Mouse (Mus musculus): ENCODE results near the gene Zkscan6.
A peak's percentile ranks its signal among the peaks of the same experiment; 100 is the strongest.

Zkscan6 gene

GRCm38 (mm10) chr11:65807601-65808000, 626 bp downstream of the Zkscan6 start:
- DNase-seq (ENCODE audit: extremely low spot score, low read depth, low spot score) = no peak

DNA sequence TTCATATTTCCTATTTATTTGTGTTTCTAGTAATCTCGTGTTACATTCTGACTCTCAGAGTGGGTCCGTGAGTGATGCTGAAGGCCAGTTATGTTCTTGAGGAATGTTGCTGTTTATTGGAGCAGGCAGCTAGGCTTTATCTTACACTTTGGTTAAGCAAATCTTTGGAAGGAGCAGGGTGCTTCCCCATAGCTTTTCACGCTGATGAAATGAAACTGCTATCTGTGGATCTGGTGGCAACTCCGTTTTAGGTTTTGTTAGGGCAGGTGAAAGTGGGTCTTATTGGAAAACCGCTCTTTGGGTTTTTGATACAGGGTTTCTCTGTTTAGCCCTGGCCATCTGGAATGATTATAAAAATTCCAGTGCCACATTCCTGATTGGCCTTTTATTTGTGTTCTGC, 5.1 kb downstream of the Zkscan6 start:
- DNase-seq (ENCODE audit: extremely low spot score, low read depth, low spot score) = no peak

GRCm38 (mm10) chr11:65814381-65814780, 7.4 kb downstream of the Zkscan6 start:
- no peak for DNase-seq (ENCODE audit: extremely low spot score, low read depth, low spot score)

DNA sequence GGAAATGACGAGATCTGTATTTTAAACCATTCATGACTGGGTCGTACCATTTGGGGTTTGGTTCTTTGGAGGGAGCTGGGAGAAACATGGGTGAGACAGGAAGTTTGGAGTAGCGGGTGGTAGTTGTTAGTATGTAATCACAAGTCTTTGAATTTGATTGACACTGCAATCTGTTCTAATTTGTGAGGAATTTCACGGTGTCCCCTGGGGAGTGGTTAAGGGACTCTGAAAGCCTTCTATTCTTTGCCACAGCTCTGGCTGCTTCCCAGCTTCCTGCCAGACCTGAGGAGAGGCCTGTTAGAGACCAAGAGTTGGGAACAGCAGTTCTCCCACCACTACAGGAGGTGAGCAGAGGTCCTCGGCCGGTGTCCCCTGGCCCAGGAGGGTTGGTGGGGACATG, 9.3 kb downstream of the Zkscan6 start:
- no peak for DNase-seq (ENCODE audit: extremely low spot score, low read depth, low spot score)

DNA sequence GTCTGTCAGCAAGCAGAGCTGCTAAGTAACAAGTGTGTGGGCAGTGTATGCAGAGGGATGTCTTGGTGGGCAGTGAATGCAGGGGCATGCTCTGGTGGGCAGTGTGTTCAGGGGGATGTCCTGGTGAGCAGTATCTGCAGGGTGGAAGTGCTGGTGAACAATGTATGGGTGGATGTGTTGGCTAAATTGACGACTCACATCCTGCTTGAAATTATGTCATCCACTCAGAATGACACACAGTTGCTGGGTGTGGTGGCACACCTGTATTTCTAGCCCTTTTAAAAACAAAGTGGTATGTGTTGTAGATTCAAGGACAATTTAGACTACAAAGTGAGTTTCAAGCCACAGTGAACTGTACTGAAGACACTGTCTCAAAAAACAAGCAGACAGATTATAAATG, 11.2 kb downstream of the Zkscan6 start:
- DNase-seq (ENCODE audit: extremely low spot score, low read depth, low spot score) = no peak

GRCm38 (mm10) chr11:65820280-65820679, 13.3 kb downstream of the Zkscan6 start:
- no peak for DNase-seq (ENCODE audit: extremely low spot score, low read depth, low spot score)

DNA sequence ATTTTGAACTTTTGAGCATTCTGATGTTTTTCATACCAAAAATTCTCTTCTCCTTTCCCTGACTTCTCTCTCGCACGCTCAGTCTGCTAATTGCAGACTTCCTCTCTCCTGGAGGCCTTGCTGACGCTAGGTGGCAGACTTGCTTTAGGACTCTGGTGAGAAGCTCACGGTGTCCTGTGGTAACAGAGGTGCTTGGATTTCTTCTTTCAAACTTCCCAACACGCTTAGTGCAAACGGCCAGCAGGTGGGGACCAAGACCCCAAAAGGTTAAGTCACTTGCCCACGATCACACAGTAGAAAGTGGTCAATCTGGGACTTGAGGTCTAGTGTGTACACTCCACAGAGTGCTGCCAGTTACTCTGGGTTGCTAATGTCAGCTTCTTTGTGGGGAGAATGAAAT, 13.9 kb downstream of the Zkscan6 start:
- DNase-seq (ENCODE audit: extremely low spot score, low read depth, low spot score) = peak; percentile 56

DNA sequence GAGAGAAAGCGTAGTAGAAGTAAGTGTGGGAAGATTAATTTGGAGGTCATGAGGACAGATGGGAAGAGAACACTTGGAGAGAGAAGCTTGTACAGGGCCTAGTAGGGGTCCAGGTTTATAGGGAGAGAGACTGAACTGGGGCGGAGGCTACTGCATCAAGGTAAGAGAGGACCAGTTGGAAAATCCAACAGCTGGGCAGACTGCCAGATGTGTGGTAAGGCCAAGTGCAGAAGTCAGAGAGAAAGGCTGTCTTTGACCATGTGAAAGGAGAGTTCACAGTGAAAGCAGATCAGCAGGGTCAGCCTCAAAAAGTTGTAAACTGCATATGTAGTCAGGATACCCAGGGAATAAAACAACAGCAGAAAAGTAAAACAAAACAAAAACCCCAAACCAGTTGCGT, 17.6 kb downstream of the Zkscan6 start:
- no peak for DNase-seq (ENCODE audit: extremely low spot score, low read depth, low spot score)

DNA sequence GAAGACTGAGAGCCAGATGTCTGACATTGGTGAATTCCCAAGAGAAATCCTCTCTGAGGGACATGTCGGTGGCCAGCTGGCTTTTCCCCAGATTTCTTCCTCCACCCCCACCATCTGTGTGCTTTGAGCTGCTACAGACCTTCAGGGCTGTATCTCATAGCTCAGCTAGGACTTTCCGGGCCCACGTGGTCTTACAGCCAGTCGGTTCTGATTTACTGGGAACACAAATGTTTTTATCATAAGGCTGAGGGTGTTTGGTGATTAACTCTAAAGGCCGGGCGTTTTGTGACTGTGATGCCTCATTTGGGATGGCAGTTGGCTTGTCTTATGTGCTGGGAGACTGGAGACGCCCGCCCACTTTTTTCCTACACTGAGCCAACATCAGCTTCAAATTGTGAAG, 32.0 kb downstream of the Zkscan6 start:
- DNase-seq (ENCODE audit: extremely low spot score, low read depth, low spot score) = no peak

- DNase-seq (ENCODE audit: extremely low spot score, low read depth, low spot score) = no peak
Measured at GRCm38 (mm10) chr11:65846446-65846845, 39.5 kb downstream of the Zkscan6 start.

- DNase-seq (ENCODE audit: extremely low spot score, low read depth, low spot score) = no peak
Measured at GRCm38 (mm10) chr11:65852066-65852465, 45.1 kb downstream of the Zkscan6 start.

DNA sequence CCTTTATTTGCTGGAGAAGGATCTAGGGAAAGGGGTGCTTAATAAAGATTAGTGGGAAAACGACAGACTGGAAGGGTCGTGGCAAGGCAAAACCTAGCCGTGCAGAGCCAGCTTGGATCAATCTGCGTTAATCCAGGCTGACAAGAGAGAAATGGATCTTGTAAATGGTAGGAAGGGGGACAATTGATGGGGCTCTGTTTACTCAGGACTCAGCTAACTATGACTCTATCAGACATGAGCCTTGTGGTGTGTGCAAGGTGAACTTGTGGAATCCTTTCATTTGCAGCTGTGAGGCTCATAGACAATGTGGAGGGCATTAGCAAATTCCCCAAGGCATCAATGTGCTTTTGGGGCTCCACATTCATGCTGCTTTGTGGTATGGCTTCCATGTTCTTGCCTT, 54.5 kb downstream of the Zkscan6 start:
- no peak for DNase-seq (ENCODE audit: extremely low spot score, low read depth, low spot score)

DNA sequence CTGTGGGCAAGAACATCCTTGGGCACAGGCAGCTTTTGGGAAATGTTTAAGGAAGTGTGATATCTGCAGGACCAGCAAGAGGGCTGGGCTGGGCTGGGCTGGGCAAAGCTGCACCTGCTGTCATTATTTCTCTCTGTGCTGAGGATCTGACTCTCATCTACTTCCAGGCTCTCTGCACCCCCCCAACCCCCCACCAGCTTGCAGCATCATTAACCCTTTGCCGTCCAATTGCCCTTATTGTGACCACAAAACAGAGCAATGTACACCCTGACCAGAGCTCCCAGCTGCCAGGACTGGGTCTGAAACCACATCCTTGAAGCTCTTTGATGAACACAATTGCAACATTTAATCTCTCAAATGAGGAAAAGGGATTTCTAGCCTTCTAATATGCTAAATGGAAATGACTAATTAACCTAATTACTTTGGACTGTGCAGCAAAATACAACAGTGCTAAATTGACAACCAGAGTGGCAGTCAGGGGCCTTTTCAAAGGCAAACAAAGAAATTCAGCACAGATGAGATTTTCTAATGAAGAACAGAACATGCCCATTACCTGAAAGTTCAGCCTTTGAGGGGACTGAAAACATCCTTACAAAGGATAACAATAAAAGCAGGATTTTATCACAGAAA, 70.3 kb downstream of the Zkscan6 start:
- no peak for DNase-seq (ENCODE audit: extremely low spot score, low read depth, low spot score)
